Mouse (Mus musculus): ENCODE results near the gene Trim13.

DNA sequence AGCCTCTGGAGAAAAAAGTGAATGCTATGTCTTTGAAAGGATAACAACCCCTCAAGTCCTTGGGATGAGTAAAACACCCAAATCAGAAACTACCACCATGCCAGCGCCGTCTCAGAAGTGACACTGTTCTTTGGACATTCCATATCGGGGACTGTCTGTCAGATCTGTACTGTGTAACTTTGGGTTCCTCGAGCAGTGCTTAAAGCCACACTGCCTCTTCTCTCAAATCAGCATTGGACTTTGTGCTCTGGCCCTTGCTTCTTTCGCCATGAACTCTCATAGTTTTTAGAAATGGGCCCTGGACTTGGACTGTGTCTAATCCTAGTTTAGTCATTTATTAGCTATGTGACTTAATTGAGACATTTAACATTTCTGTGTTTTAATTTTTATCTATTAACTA is 13.7 kb downstream of the Trim13 start:
- no peak for TF ChIP-seq POLR2A (IDR thresholded peaks at IDR 0.05; ENCODE audit: control insufficient read depth, extremely low read depth, insufficient read depth, low read length, poor library complexity)
- no peak for TF ChIP-seq CTCF (IDR thresholded peaks at IDR 0.05; ENCODE audit: borderline replicate concordance, control insufficient read depth, extremely low read depth, insufficient read depth, low read length, poor library complexity)

Data from thymus, adult 2 months (tissue).